Mouse (Mus musculus) kidney, adult 2 months (tissue): ENCODE measurements at regions not wholly inside any gene's neighbourhood (a gene's known extent, or its start where the extent isn't known, plus 50 kb on each side); places are given as distances from the start of the nearest gene placed in this dataset.

ENCODE experiments used
- CTCF ChIP-seq: fragments of 200-500 bp; conservative IDR thresholded peaks from 2 replicates; pipeline ENCODE4 v1.5.1; 2011; ENCODE audit warnings: low read depth, mild to moderate bottlenecking, control low read depth, low read length, moderate library complexity, mixed read lengths; ENCODE audit not compliant: insufficient read depth, insufficient read length
- POLR2A ChIP-seq: fragments of 200-500 bp; IDR thresholded peaks from one replicate; pipeline ENCODE4 v1.6.1; 2011; ENCODE audit warnings: low read depth, low read length, control low read depth

DNA sequence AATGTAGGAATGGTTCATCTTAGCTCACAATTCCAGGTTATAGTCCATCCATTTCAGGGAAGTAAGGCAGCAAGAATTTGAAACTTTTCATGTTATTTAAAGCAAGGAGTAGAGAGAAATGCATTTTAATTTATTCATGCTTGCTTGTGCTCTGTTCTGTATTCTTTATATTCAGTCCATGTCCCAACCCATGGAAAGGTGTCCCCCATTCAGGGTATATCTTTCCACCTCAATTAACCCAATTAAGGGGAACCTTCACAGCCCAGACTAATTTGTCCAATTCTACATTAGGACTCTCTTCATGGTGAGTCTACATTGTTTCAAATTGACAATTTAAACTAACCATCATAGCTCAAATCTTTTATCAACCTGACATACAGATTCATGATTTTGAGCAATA, 580.2 kb downstream of the Cenpc1 start:
- TF ChIP-seq POLR2A, result no peak
- TF ChIP-seq CTCF, result no peak
